Mouse (Mus musculus) liver, embryonic 11.5 days (tissue): Measurements from ENCODE around the gene Rdx. TPM values are rescaled to one million over a fixed set of nuclear protein-coding genes. Genes with fewer than 3 reads are reported as not detected.

Experiments
- ATAC-seq: fragments of 200-750 bp; cut with Nextera tagmentation; replicated peaks from 2 replicates; pipeline ENCODE4 v1.8.0; 2017; ENCODE audit warnings: moderate number of reproducible peaks, mild to moderate bottlenecking, moderate TSS enrichment, moderate library complexity; ENCODE audit not compliant: low FRiP score
- DNase-seq: peaks from one replicate; pipeline ENCODE4 v3.0.0-alpha.2; 2017; ENCODE audit warnings: low spot score
- H3K27ac ChIP-seq: fragments of 300-500 bp; sonication (generic); 2 replicates; pipeline ENCODE4 v1.5.1; 2014; ENCODE audit warnings: mild to moderate bottlenecking, low read depth, low read length, control low read depth
- H3K27me3 ChIP-seq: fragments of 300-500 bp; sonication (generic); replicated peaks from 2 replicates; pipeline ENCODE4 v1.6.1; 2014; ENCODE audit warnings: low read length, mixed read lengths; ENCODE audit not compliant: control insufficient read depth, insufficient read depth
- H3K36me3 ChIP-seq: fragments of 300-500 bp; sonication (generic); 2 replicates; pipeline ENCODE4 v1.6.1; 2014; ENCODE audit warnings: mild to moderate bottlenecking, low read length, moderate library complexity, mixed read lengths; ENCODE audit not compliant: control insufficient read depth, insufficient read depth
- H3K4me1 ChIP-seq: fragments of 300-500 bp; sonication (generic); replicated peaks from 2 replicates; pipeline ENCODE4 v1.6.1; 2014; ENCODE audit warnings: low read length, mixed read lengths; ENCODE audit not compliant: control insufficient read depth, insufficient read depth
- H3K4me2 ChIP-seq: fragments of 300-500 bp; sonication (generic); 2 replicates; pipeline ENCODE4 v1.6.1; 2014; ENCODE audit warnings: mild to moderate bottlenecking, control low read depth, moderate library complexity
- H3K4me3 ChIP-seq: fragments of 300-500 bp; sonication (generic); 2 replicates; pipeline ENCODE4 v1.5.1; 2014; ENCODE audit warnings: low read depth, low read length, control low read depth
- H3K9ac ChIP-seq: fragments of 300-500 bp; sonication (generic); 2 replicates; pipeline ENCODE4 v1.6.1; 2014; ENCODE audit warnings: low read depth, low read length, control low read depth
- H3K9me3 ChIP-seq: fragments of 300-500 bp; sonication (generic); 2 replicates; pipeline ENCODE4 v1.6.1; 2016; ENCODE audit warnings: low read length, inconsistent platforms, mixed read lengths; ENCODE audit not compliant: control insufficient read depth
- WGBS: fragments of 180-500 bp; shearing (Covaris S2); extraction: QIAGEN DNeasy Blood & Tissue Kit; methylation state at CpG from one replicate; pipeline ENCODE4 v1.1.7; 2014; 5-methylcytosine and 5-hydroxymethylcytosine counted together
- polyA plus RNA-seq: library from polyadenylated mRNA; unstranded; fragments of >200 nt; fragmentation: Nextera tagmentation; extraction: Ambion mirVana; gene quantifications from 2 replicates; pipeline ENCODE4 v1.2.1, GENCODE M21; 2014

Rdx gene
- 146 and 148 TPM in 2 replicates for polyA plus RNA-seq

GRCm38 (mm10) chr9:52047129-52047820, at the start of gene Rdx:
Rdx (plus strand) TSS chr9:52047173.
- Histone ChIP-seq H3K27me3 (no peaks in the 10 kb centered on the region), H3K4me1 (peaks cover 18% of the 10 kb centered on the region), H3K9ac (peak within 1 kb of the TSS; percentile 99), H3K9me3 (no peaks in the 10 kb centered on the region), H3K4me2 (peak within 1 kb of the TSS; percentile 77), H3K4me3 (peak within 1 kb of the TSS; percentile 95), H3K27ac (peak within 1 kb of the TSS; percentile 98), H3K36me3 (no peaks in the 10 kb centered on the region)
- ATAC-seq (peak; percentile 16), DNase-seq (peak; percentile 53)
- WGBS = 4% methylated on average over 17 of the region's 17 CpGs

- no peaks in the 10 kb centered on the region for H3K4me1 ChIP-seq
- no peaks in the 10 kb centered on the region for H3K36me3 ChIP-seq
- H3K4me3 ChIP-seq = no peak overlapping the region
- DNase-seq (no peak), ATAC-seq (no peak)
- H3K27ac ChIP-seq = no peak overlapping the region
- WGBS = 40% methylated on average over 4 of the region's 4 CpGs
- no peaks in the 10 kb centered on the region for H3K9me3 ChIP-seq
- no peaks in the 10 kb centered on the region for H3K27me3 ChIP-seq
- H3K4me2 ChIP-seq = no peak overlapping the region
- H3K9ac ChIP-seq = no peak overlapping the region
These were observed 43.5 kb upstream of the Rdx start for GRCm38 (mm10) chr9:52003501-52003900.

- no peak for ATAC-seq
- H3K36me3 ChIP-seq = no peaks in the 10 kb centered on the region
- no peaks in the 10 kb centered on the region for H3K9me3 ChIP-seq
- H3K4me2 ChIP-seq = no peak overlapping the region
- no peak overlapping the region for H3K27ac ChIP-seq
- no peaks in the 10 kb centered on the region for H3K27me3 ChIP-seq
- no peak overlapping the region for H3K4me3 ChIP-seq
- DNase-seq = no peak
- 39% methylated on average over 2 of the region's 2 CpGs for WGBS
- H3K9ac ChIP-seq = no peak overlapping the region
- no peaks in the 10 kb centered on the region for H3K4me1 ChIP-seq
These were observed 39.6 kb upstream of the Rdx start for GRCm38 (mm10) chr9:52007341-52007740.

- WGBS = 70% methylated on average over 1 of the region's 1 CpGs
- DNase-seq (no peak), ATAC-seq (no peak)
- Histone ChIP-seq H3K9me3 (no peaks in the 10 kb centered on the region), H3K9ac (no peak overlapping the region), H3K27ac (no peak overlapping the region), H3K36me3 (no peaks in the 10 kb centered on the region), H3K4me3 (no peak overlapping the region), H3K4me2 (no peak overlapping the region), H3K27me3 (no peaks in the 10 kb centered on the region), H3K4me1 (no peaks in the 10 kb centered on the region)
These were observed 38.5 kb upstream of the Rdx start for GRCm38 (mm10) chr9:52008511-52008910.

- H3K4me1 ChIP-seq = no peaks in the 10 kb centered on the region
- H3K27ac ChIP-seq = no peak overlapping the region
- no peak for DNase-seq
- H3K4me3 ChIP-seq = no peak overlapping the region
- 91% methylated on average over 1 of the region's 1 CpGs for WGBS
- H3K36me3 ChIP-seq = no peaks in the 10 kb centered on the region
- no peaks in the 10 kb centered on the region for H3K27me3 ChIP-seq
- no peak overlapping the region for H3K4me2 ChIP-seq
- H3K9me3 ChIP-seq = no peaks in the 10 kb centered on the region
- no peak overlapping the region for H3K9ac ChIP-seq
- no peak for ATAC-seq
These were observed 34.7 kb upstream of the Rdx start for GRCm38 (mm10) chr9:52012311-52012710.

GRCm38 (mm10) chr9:52012781-52013436, 34.1 kb upstream of the Rdx start:
- Histone ChIP-seq H3K4me2 (no peak overlapping the region), H3K36me3 (no peaks in the 10 kb centered on the region), H3K4me1 (no peaks in the 10 kb centered on the region), H3K4me3 (no peak overlapping the region), H3K9ac (no peak overlapping the region), H3K27ac (no peak overlapping the region), H3K27me3 (no peaks in the 10 kb centered on the region), H3K9me3 (no peaks in the 10 kb centered on the region)
- 66% methylated on average over 5 of the region's 5 CpGs for WGBS
- ATAC-seq (no peak), DNase-seq (no peak)

- Histone ChIP-seq H3K27ac (no peak overlapping the region), H3K9me3 (no peaks in the 10 kb centered on the region), H3K27me3 (no peaks in the 10 kb centered on the region), H3K4me3 (no peak overlapping the region), H3K4me2 (no peak overlapping the region), H3K36me3 (no peaks in the 10 kb centered on the region), H3K4me1 (no peaks in the 10 kb centered on the region), H3K9ac (no peak overlapping the region)
- WGBS = 67% methylated on average over 5 of the region's 5 CpGs
- DNase-seq = no peak
- no peak for ATAC-seq
These were observed 33.0 kb upstream of the Rdx start for GRCm38 (mm10) chr9:52013900-52014455.

GRCm38 (mm10) chr9:52017091-52017490, 29.9 kb upstream of the Rdx start:
- H3K4me3 ChIP-seq = no peak overlapping the region
- H3K27ac ChIP-seq = no peak overlapping the region
- H3K9ac ChIP-seq = no peak overlapping the region
- DNase-seq (no peak), ATAC-seq (no peak)
- H3K27me3 ChIP-seq = no peaks in the 10 kb centered on the region
- H3K9me3 ChIP-seq = no peaks in the 10 kb centered on the region
- no peaks in the 10 kb centered on the region for H3K36me3 ChIP-seq
- H3K4me2 ChIP-seq = no peak overlapping the region
- no peaks in the 10 kb centered on the region for H3K4me1 ChIP-seq
- WGBS = 79% methylated on average over 3 of the region's 3 CpGs

- Histone ChIP-seq H3K4me2 (no peak overlapping the region), H3K9me3 (no peaks in the 10 kb centered on the region), H3K9ac (no peak overlapping the region), H3K27me3 (no peaks in the 10 kb centered on the region), H3K4me1 (no peaks in the 10 kb centered on the region), H3K4me3 (no peak overlapping the region), H3K36me3 (no peaks in the 10 kb centered on the region), H3K27ac (no peak overlapping the region)
- no peak for DNase-seq
- no peak for ATAC-seq
- 69% methylated on average over 2 of the region's 2 CpGs for WGBS
These were observed 29.1 kb upstream of the Rdx start for GRCm38 (mm10) chr9:52017824-52018223.
